Mouse (Mus musculus): ENCODE measurements around the gene Olfr870. TPM values are rescaled to one million over a fixed set of nuclear protein-coding genes. Genes with fewer than 3 reads are reported as not detected.

The Olfr870 gene
- polyA plus RNA-seq, 1 experiment from 2014 or later = not detected

Other genes with a start within 250 kb of the Olfr870 start
- gene Olfr866, start 146.0 kb downstream of the Olfr870 start, polyA plus RNA-seq (2015; fragmentation: Nextera tagmentation; extraction: Ambion mirVana) = not detected in 2 replicates
- not detected in 2 replicates for gene Olfr867, start 116.5 kb downstream of the Olfr870 start, polyA plus RNA-seq (2015; fragmentation: Nextera tagmentation; extraction: Ambion mirVana)
- gene Olfr868, start 75.4 kb downstream of the Olfr870 start, polyA plus RNA-seq (2015; fragmentation: Nextera tagmentation; extraction: Ambion mirVana) = not detected in 2 replicates
- gene Olfr869, start 45.0 kb downstream of the Olfr870 start, polyA plus RNA-seq (2015; fragmentation: Nextera tagmentation; extraction: Ambion mirVana) = not detected in 2 replicates
- gene Olfr871, start 38.1 kb upstream of the Olfr870 start, polyA plus RNA-seq (2015; fragmentation: Nextera tagmentation; extraction: Ambion mirVana) = not detected in 2 replicates
- not detected in 2 replicates for gene Olfr872, start 63.1 kb upstream of the Olfr870 start, polyA plus RNA-seq (2015; fragmentation: Nextera tagmentation; extraction: Ambion mirVana)
- gene Olfr39, start 108.3 kb upstream of the Olfr870 start, polyA plus RNA-seq (2015; fragmentation: Nextera tagmentation; extraction: Ambion mirVana) = not detected in 2 replicates
- not detected in 2 replicates for gene Olfr873, start 124.5 kb upstream of the Olfr870 start, polyA plus RNA-seq (2015; fragmentation: Nextera tagmentation; extraction: Ambion mirVana)
- not detected in 2 replicates for gene Olfr18, start 162.0 kb upstream of the Olfr870 start, polyA plus RNA-seq (2015; fragmentation: Nextera tagmentation; extraction: Ambion mirVana)
- 7.8 and 9.6 TPM in 2 replicates for gene Zfp560, start 211.1 kb upstream of the Olfr870 start, polyA plus RNA-seq (2015; fragmentation: Nextera tagmentation; extraction: Ambion mirVana)